Mouse (Mus musculus): ENCODE measurements at regions not wholly inside any gene's neighbourhood (a gene's known extent, or its start where the extent isn't known, plus 50 kb on each side); places are given as distances from the start of the nearest gene placed in this dataset.

DNA sequence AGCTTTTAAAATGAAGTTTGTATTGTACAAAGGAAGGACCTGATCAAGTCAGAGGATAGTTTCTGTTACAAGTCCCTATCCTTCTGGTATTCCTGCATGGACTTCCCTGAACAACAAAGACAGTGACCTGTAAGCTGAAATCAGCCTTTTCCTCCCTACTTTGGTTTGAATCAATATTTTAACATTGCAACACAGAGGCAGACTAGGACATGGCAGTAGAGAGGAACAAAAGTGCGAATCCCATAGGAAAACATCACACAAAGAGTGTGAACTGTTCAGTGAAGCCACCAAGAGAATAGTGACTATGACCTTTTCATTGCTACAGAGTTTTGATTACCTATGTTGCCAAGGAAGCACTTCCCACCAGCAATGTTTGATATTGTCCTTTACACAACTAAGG is 288.7 kb downstream of the Rprm start:
- Histone ChIP-seq H3K4me3 (ENCODE audit: low read depth, low read length) (no peak overlapping the region), H3K27me3 (ENCODE audit: insufficient read depth, low read length) (no peaks in the 10 kb centered on the region), H3K9ac (no peak overlapping the region), H3K27ac (ENCODE audit: low read depth) (no peak overlapping the region), H3K4me1 (ENCODE audit: insufficient read depth) (no peaks in the 10 kb centered on the region), H3K36me3 (ENCODE audit: insufficient read depth) (no peaks in the 10 kb centered on the region), H3K4me2 (no peak overlapping the region), H3K9me3 (ENCODE audit: low read depth, low read length) (no peaks in the 10 kb centered on the region)
- TF ChIP-seq CTCF (IDR thresholded peaks at IDR 0.05; ENCODE audit: low read depth): no peak
- DNase-seq (no peak), ATAC-seq (ENCODE audit: insufficient read depth) (no peak)
- WGBS: 61% methylated on average over 1 of the region's 1 CpGs

DNA sequence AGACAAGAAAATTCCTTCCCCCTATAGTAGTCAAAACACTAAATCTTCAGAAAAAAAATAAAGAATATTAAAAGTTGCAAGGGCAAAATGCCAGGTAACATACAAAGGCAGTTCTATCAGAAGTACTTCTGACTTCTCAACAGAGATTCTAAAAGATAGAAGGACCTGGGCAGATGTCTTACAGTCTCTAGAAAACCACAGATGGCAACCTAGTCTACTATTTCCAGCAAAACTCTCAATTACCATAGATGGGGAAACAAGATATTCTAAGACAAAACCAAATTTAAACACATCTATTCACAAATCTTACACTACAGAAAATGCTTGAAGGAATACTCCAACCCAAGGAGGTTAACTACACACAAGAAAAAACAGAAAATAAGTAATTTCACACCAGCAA is 281.7 kb downstream of the Rprm start:
- DNase-seq: no peak
- TF ChIP-seq CTCF (IDR thresholded peaks at IDR 0.05; ENCODE audit: low read depth): no peak

DNA sequence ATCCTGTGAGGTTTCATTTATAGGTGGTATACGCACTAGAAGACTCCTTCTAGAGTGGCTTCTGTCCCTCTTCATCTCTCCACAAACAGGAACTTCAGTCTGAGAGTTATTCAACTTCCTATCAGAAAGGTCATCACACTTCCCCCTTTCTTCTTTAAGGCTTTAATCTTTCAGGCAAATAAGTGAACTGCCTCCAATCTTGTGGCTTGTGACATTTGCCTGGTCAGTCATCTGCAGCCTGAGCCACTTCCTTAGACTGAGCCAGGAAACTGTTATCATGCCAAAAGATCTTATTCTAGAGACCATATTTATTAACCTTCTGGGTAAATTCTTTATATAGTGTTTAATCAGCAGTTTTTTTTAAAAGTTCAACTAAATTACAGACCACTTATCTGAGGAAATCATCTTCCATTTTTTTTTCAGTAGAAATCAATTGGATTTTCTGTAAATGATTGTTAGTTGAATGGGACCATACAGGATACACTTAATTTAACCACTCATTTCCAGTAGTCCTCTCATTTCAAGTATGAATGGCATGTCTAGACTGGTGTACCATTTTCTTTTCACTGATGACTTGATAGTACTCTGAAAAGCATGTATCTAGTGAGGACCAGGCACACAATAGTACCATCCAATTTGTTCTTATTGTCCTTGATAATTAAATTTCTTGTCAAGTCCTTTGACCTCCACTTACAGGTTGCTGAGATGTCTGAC is 234.4 kb downstream of the Rprm start:
- no peak overlapping the region for H3K9ac ChIP-seq
- no peak for DNase-seq
- H3K4me1 ChIP-seq (ENCODE audit: insufficient read depth): no peaks in the 10 kb centered on the region
- H3K27ac ChIP-seq (ENCODE audit: low read depth): no peak overlapping the region
- ATAC-seq (ENCODE audit: insufficient read depth): no peak
- no peaks in the 10 kb centered on the region for H3K36me3 ChIP-seq (ENCODE audit: insufficient read depth)
- TF ChIP-seq CTCF (IDR thresholded peaks at IDR 0.05; ENCODE audit: low read depth): no peak
- no peaks in the 10 kb centered on the region for H3K9me3 ChIP-seq (ENCODE audit: low read depth, low read length)
- 43% methylated on average over 1 of the region's 1 CpGs for WGBS
- H3K4me2 ChIP-seq: no peak overlapping the region
- H3K27me3 ChIP-seq (ENCODE audit: insufficient read depth, low read length): no peaks in the 10 kb centered on the region
- no peak overlapping the region for H3K4me3 ChIP-seq (ENCODE audit: low read depth, low read length)

More for the DNA sequence above, 281.7 kb downstream of the Rprm start:
- H3K4me2 ChIP-seq: no peak overlapping the region
- H3K9ac ChIP-seq: no peak overlapping the region
- no peaks in the 10 kb centered on the region for H3K36me3 ChIP-seq (ENCODE audit: insufficient read depth)
- no peaks in the 10 kb centered on the region for H3K9me3 ChIP-seq (ENCODE audit: low read depth, low read length)
- no peaks in the 10 kb centered on the region for H3K4me1 ChIP-seq (ENCODE audit: insufficient read depth)
- H3K4me3 ChIP-seq (ENCODE audit: low read depth, low read length): no peak overlapping the region
- H3K27ac ChIP-seq (ENCODE audit: low read depth): no peak overlapping the region
- no peaks in the 10 kb centered on the region for H3K27me3 ChIP-seq (ENCODE audit: insufficient read depth, low read length)
- ATAC-seq (ENCODE audit: insufficient read depth): no peak

Measured in lung, embryonic 14.5 days (tissue).